ENCODE assay signal across 1 mouse cellular context in genomic region chr9:13523046-13523445, GRCm38 (mm10).
TF ChIP-seq lines count a peak whose summit lies in the region.

No protein-coding gene starts in this region.

TF ChIP-seq in MEL, 35 proteins besides CTCF, POLR2A, EP300 and RAD21 (continued from another document):
- TF ChIP-seq ETS1 (IDR thresholded peaks at IDR 0.05; ENCODE audit: low read depth, low read length): peak; percentile 96
- TF ChIP-seq MYB (IDR thresholded peaks at IDR 0.05; ENCODE audit: low read depth, low read length): peak; percentile 96
- TF ChIP-seq BHLHE40 (IDR thresholded peaks at IDR 0.05; ENCODE audit: borderline replicate concordance, low read depth, low read length): peak; percentile 94
- TF ChIP-seq CHD1 (IDR thresholded peaks at IDR 0.05; ENCODE audit: low read depth, low read length): no peak
- TF ChIP-seq MEF2A (IDR thresholded peaks at IDR 0.05; ENCODE audit: extremely low read depth, insufficient replicate concordance, low read depth, low read length, poor library complexity, severe bottlenecking): peak; percentile 68; the same call in 1 of the 2 replicates
- peak; percentile 87 for TF ChIP-seq SIN3A (IDR thresholded peaks at IDR 0.05; ENCODE audit: low read length)
- TF ChIP-seq POLR2AphosphoS5 (IDR thresholded peaks at IDR 0.05; ENCODE audit: borderline replicate concordance, low read depth, low read length): no peak
- peak; percentile 84; the same call in 1 of the 2 replicates for TF ChIP-seq MXI1 (IDR thresholded peaks at IDR 0.05; ENCODE audit: low read depth, low read length)
- TF ChIP-seq HCFC1 (IDR thresholded peaks at IDR 0.05; ENCODE audit: low read depth, low read length): no peak
- no peak for TF ChIP-seq ZKSCAN1 (IDR thresholded peaks at IDR 0.05; ENCODE audit: low read depth, low read length)
- TF ChIP-seq ELF1 (IDR thresholded peaks at IDR 0.05; ENCODE audit: low read depth, low read length): peak; percentile 58; the same call in 1 of the 2 replicates
- no peak for TF ChIP-seq SMC3 (IDR thresholded peaks at IDR 0.05; ENCODE audit: low read depth, low read length)
- TF ChIP-seq CHD2 (IDR thresholded peaks at IDR 0.05; ENCODE audit: low read length): no peak
- TF ChIP-seq TCF12 (IDR thresholded peaks at IDR 0.05; ENCODE audit: low read depth, low read length): peak; percentile 97
- no peak for TF ChIP-seq ZMIZ1 (IDR thresholded peaks at IDR 0.05; ENCODE audit: low read depth, low read length)
- no peak for TF ChIP-seq USF1 (IDR thresholded peaks at IDR 0.05; ENCODE audit: low read depth, low read length)
- no peak for TF ChIP-seq GABPA (IDR thresholded peaks at IDR 0.05; ENCODE audit: low read depth, low read length)
- peak; percentile 57 for TF ChIP-seq TAL1 (IDR thresholded peaks at IDR 0.05; ENCODE audit: low read length)
- no peak for TF ChIP-seq USF2 (IDR thresholded peaks at IDR 0.05; ENCODE audit: borderline replicate concordance in 1 of 2, insufficient read depth in 1 of 2, low read depth in 1 of 2, low read length in 2 of 2)
